Mouse (Mus musculus): ENCODE measurements around the gene Spock2. TPM values are rescaled to one million over a fixed set of nuclear protein-coding genes. Genes with fewer than 3 reads are reported as not detected.

Gene Spock2
- polyA plus RNA-seq, 1 experiment from 2014 or later: 35.4 TPM

Small RNAs within 50 kb of the gene (microRNA-seq; reads per million reads assigned to microRNA genes)
- gene Mir6906: not detected

Other genes with a start within 250 kb of the Spock2 start
- 23.8 and 24.7 TPM in 2 replicates for gene Dnajb12, start 226.7 kb upstream of the Spock2 start, polyA plus RNA-seq (2016; fragmentation: Nextera tagmentation; extraction: Ambion mirVana)
- 78.1 and 78.6 TPM in 2 replicates for gene Ddit4, start 154.4 kb upstream of the Spock2 start, polyA plus RNA-seq (2016; fragmentation: Nextera tagmentation; extraction: Ambion mirVana)
- gene Ascc1, start 103.4 kb upstream of the Spock2 start, polyA plus RNA-seq (2016; fragmentation: Nextera tagmentation; extraction: Ambion mirVana): 36.3 and 38.0 TPM in 2 replicates
- gene Anapc16, start 103.1 kb upstream of the Spock2 start, polyA plus RNA-seq (2016; fragmentation: Nextera tagmentation; extraction: Ambion mirVana): 113 and 119 TPM in 2 replicates
- gene Chst3, start 113.0 kb downstream of the Spock2 start, polyA plus RNA-seq (2016; fragmentation: Nextera tagmentation; extraction: Ambion mirVana): 3.2 and 3.7 TPM in 2 replicates
- gene Psap, start 171.4 kb downstream of the Spock2 start, polyA plus RNA-seq (2016; fragmentation: Nextera tagmentation; extraction: Ambion mirVana): 102 and 104 TPM in 2 replicates
- 1.9 and 2.9 TPM in 2 replicates for gene Vsir, start 240.6 kb downstream of the Spock2 start, polyA plus RNA-seq (2016; fragmentation: Nextera tagmentation; extraction: Ambion mirVana)

Data from hindbrain, embryonic 12.5 days (tissue).